Mouse (Mus musculus): ENCODE measurements around the gene Tmem221.

The Tmem221 gene

GRCm38 (mm10) chr8:71558071-71558957 lies at the start of gene Tmem221:
TSS of gene Tmem221 (minus strand) at chr8:71558871.
- no peak for DNase-seq (ENCODE audit: low spot score)

- DNase-seq (ENCODE audit: low spot score) = no peak
These were observed 45.4 kb upstream of the Tmem221 start for GRCm38 (mm10) chr8:71604021-71604420.

- DNase-seq (ENCODE audit: low spot score) = peak; percentile 92
These were observed 44.1 kb upstream of the Tmem221 start for GRCm38 (mm10) chr8:71602666-71603334.

GRCm38 (mm10) chr8:71601939-71602665 lies 43.4 kb upstream of the Tmem221 start:
- DNase-seq (ENCODE audit: low spot score) = no peak

GRCm38 (mm10) chr8:71598841-71599240 lies 40.2 kb upstream of the Tmem221 start:
- no peak for DNase-seq (ENCODE audit: low spot score)

- no peak for DNase-seq (ENCODE audit: low spot score)
These were observed 39.7 kb upstream of the Tmem221 start for GRCm38 (mm10) chr8:71598375-71598774.

- DNase-seq (ENCODE audit: low spot score) = no peak
These were observed 38.8 kb upstream of the Tmem221 start, which contains the start of gene Fam129c for GRCm38 (mm10) chr8:71597451-71597850. TSS of gene Fam129c (plus strand) at chr8:71597648.

- peak; percentile 28 for DNase-seq (ENCODE audit: low spot score)
These were observed 38.1 kb upstream of the Tmem221 start for GRCm38 (mm10) chr8:71596798-71597197.

GRCm38 (mm10) chr8:71596384-71596783 lies 37.7 kb upstream of the Tmem221 start:
- DNase-seq (ENCODE audit: low spot score) = no peak

GRCm38 (mm10) chr8:71595862-71596261 lies 37.2 kb upstream of the Tmem221 start:
- DNase-seq (ENCODE audit: low spot score) = peak; percentile 86

GRCm38 (mm10) chr8:71594324-71594722 lies 35.7 kb upstream of the Tmem221 start:
- no peak for DNase-seq (ENCODE audit: low spot score)

GRCm38 (mm10) chr8:71593556-71594323 lies 35.1 kb upstream of the Tmem221 start:
- no peak for DNase-seq (ENCODE audit: low spot score)

- DNase-seq (ENCODE audit: low spot score) = peak; percentile 70
These were observed 33.9 kb upstream of the Tmem221 start for GRCm38 (mm10) chr8:71592374-71593170.

- DNase-seq (ENCODE audit: low spot score) = peak; percentile 96
These were observed 33.1 kb upstream of the Tmem221 start, which contains the start of gene Pgls for GRCm38 (mm10) chr8:71591471-71592373. TSS of gene Pgls (plus strand) at chr8:71592176.

GRCm38 (mm10) chr8:71591017-71591416 lies 32.3 kb upstream of the Tmem221 start:
- no peak for DNase-seq (ENCODE audit: low spot score)

GRCm38 (mm10) chr8:71588762-71589161 lies 30.1 kb upstream of the Tmem221 start:
- no peak for DNase-seq (ENCODE audit: low spot score)

GRCm38 (mm10) chr8:71586891-71587290 lies 28.2 kb upstream of the Tmem221 start:
- DNase-seq (ENCODE audit: low spot score) = no peak

- DNase-seq (ENCODE audit: low spot score) = no peak
These were observed 21.5 kb upstream of the Tmem221 start for GRCm38 (mm10) chr8:71580201-71580600.

- DNase-seq (ENCODE audit: low spot score) = no peak
These were observed 20.8 kb upstream of the Tmem221 start for GRCm38 (mm10) chr8:71579476-71579875.

GRCm38 (mm10) chr8:71579009-71579408 lies 20.3 kb upstream of the Tmem221 start:
- no peak for DNase-seq (ENCODE audit: low spot score)

Data from lung, postnatal 25 days (tissue).